Mouse (Mus musculus): ENCODE measurements around the gene Mprip.

GRCm38 (mm10) chr11:59772902-59773301 lies 111.8 kb downstream of the Mprip start:
- no peak for TF ChIP-seq CTCF (IDR thresholded peaks at IDR 0.05; ENCODE audit: low read depth)
- TF ChIP-seq EP300 (IDR thresholded peaks at IDR 0.05; ENCODE audit: low read depth), result no peak
